Mouse (Mus musculus) urinary bladder, postnatal 14 days (tissue): ENCODE measurements around the gene Usp17le.
"Not testable (repeated sequence)": the region's sequence is repeated elsewhere in the genome, so short reads cannot be mapped to it uniquely, and the experiment has no call there.

ENCODE experiments used
- DNase-seq: peaks from one replicate; pipeline ENCODE4 v3.0.0; 2021; ENCODE audit warnings: low spot score

Gene Usp17le

GRCm38 (mm10) chr7:104777370-104777769, at the start of gene Usp17le:
TSS of gene Usp17le (minus strand) at chr7:104777470.
- DNase-seq = not testable (repeated sequence)

DNA sequence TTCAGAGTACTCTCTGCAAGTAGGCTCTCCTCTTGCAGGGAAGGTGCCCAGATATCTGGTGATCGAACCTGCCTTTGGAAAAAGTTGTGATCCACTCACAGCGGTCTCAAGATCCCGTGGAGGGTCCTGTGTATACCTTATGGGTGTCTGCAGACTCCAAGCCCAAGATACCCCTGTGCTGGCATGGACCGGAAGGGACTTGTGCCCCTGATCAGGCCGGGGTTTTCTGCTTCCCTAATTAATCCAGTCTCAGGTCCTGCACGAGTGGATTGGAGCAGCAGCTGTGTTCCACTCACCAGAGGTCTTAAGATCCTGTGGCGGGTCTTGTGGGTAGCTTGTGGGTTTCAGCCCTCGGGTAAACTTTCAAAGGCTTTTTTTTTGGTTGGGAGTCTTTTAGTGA, 33.1 kb upstream of the Usp17le start:
- DNase-seq = not testable (repeated sequence)

GRCm38 (mm10) chr7:104790796-104791195, 13.5 kb upstream of the Usp17le start:
- no peak for DNase-seq
